In the genomic region with DNA sequence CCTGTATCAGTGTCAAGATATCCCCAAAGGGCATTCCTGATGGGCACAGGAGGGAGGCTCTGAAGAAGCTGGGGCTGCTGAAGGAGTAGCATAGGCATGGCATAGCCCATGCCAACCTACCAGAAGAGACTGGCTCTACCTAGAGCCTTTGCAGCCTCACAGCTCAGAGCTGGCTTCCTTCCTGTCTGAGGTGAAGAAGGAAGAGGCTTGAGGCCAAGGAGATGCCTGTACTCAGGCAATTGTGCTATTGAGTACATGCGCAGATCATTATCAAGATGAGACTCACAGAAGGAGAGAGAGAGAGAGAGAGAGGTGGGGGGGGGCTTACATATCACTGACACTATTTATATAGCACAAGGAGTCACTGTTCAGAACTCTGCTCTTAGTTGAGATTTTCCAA, we compare ENCODE assay signal across 1 mouse cellular context.
A peak's percentile ranks its signal among the peaks of the same experiment; 100 is the strongest.
TF ChIP-seq lines count a peak whose summit lies in the region.

No protein-coding gene starts in this region.

TF ChIP-seq in MEL, 35 proteins besides CTCF, POLR2A, EP300 and RAD21 (continued from another document):
- TF ChIP-seq NRF1 (IDR thresholded peaks at IDR 0.05; ENCODE audit: insufficient read depth, low read depth, low read length, poor library complexity, severe bottlenecking) (peak; percentile 45; the same call in 1 of the 2 replicates), TCF12 (IDR thresholded peaks at IDR 0.05; ENCODE audit: low read depth, low read length) (no peak), TBP (IDR thresholded peaks at IDR 0.05; ENCODE audit: low read depth, low read length) (no peak), ZC3H11A (IDR thresholded peaks at IDR 0.05; ENCODE audit: low read depth, low read length) (no peak), MEF2A (IDR thresholded peaks at IDR 0.05; ENCODE audit: extremely low read depth, insufficient replicate concordance, low read depth, low read length, poor library complexity, severe bottlenecking) (no peak), E2F4 (IDR thresholded peaks at IDR 0.05; ENCODE audit: borderline replicate concordance, low read depth, low read length) (no peak), POLR2AphosphoS5 (IDR thresholded peaks at IDR 0.05; ENCODE audit: borderline replicate concordance, low read depth, low read length) (no peak), NELFE (IDR thresholded peaks at IDR 0.05; ENCODE audit: low read depth, low read length) (no peak), ETS1 (IDR thresholded peaks at IDR 0.05; ENCODE audit: low read depth, low read length) (0 out of 2 replicates have a peak, but pooled peaks have one; percentile 8), SIN3A (IDR thresholded peaks at IDR 0.05; ENCODE audit: low read length) (0 out of 2 replicates have a peak, but pooled peaks have one; percentile 23), MAX (IDR thresholded peaks at IDR 0.05; ENCODE audit: low read length) (no peak), MAFK (IDR thresholded peaks at IDR 0.05; ENCODE audit: borderline replicate concordance, low read depth, low read length) (no peak), SMC3 (IDR thresholded peaks at IDR 0.05; ENCODE audit: low read depth, low read length) (no peak)
